Mouse (Mus musculus) liver, embryonic 16.5 days (tissue): ENCODE data around the gene Chrna1. TPM values are rescaled to one million over a fixed set of nuclear protein-coding genes. Genes with fewer than 3 reads are reported as not detected.

Source experiments
- ATAC-seq: fragments of 200-750 bp; cut with Nextera tagmentation; 2 replicates; pipeline ENCODE4 v1.8.0; 2017; ENCODE audit warnings: low read depth, mild to moderate bottlenecking, moderate number of reproducible peaks, moderate library complexity
- H3K27ac ChIP-seq: fragments of 300-500 bp; sonication (generic); 2 replicates; pipeline ENCODE4 v1.5.1; 2014; ENCODE audit warnings: mild to moderate bottlenecking, low read length
- H3K27me3 ChIP-seq: fragments of 300-500 bp; sonication (generic); 2 replicates; pipeline ENCODE4 v1.6.1; 2014; ENCODE audit warnings: low read depth, low read length, mixed read lengths; ENCODE audit not compliant: control insufficient read depth, insufficient read depth
- H3K36me3 ChIP-seq: fragments of 300-500 bp; sonication (generic); 2 replicates; pipeline ENCODE4 v1.6.1; 2014; ENCODE audit warnings: mild to moderate bottlenecking; ENCODE audit not compliant: control insufficient read depth, insufficient read depth
- H3K4me1 ChIP-seq: fragments of 300-500 bp; sonication (generic); 2 replicates; pipeline ENCODE4 v1.6.1; 2014; ENCODE audit warnings: low read depth, low read length, mixed read lengths; ENCODE audit not compliant: control insufficient read depth
- H3K4me2 ChIP-seq: fragments of 300-500 bp; sonication (generic); 2 replicates; pipeline ENCODE4 v1.6.1; 2014; ENCODE audit warnings: low read depth, low read length, mixed read lengths
- H3K4me3 ChIP-seq: fragments of 300-500 bp; sonication (generic); 2 replicates; pipeline ENCODE4 v1.5.1; 2014; ENCODE audit warnings: low read depth, mild to moderate bottlenecking, low read length
- H3K9ac ChIP-seq: fragments of 300-500 bp; sonication (generic); 2 replicates; pipeline ENCODE4 v1.6.1; 2014; ENCODE audit warnings: low read depth, low read length
- H3K9me3 ChIP-seq: fragments of 300-500 bp; sonication (generic); replicated peaks from 2 replicates; pipeline ENCODE4 v1.6.1; 2016; ENCODE audit warnings: low read length; ENCODE audit not compliant: control insufficient read depth
- WGBS: fragments of 180-500 bp; shearing (Covaris S2); extraction: QIAGEN DNeasy Blood & Tissue Kit; methylation state at CpG from one replicate; pipeline ENCODE4 v1.1.7; 2014; ENCODE audit not compliant: insufficient replicate concordance; 5-methylcytosine and 5-hydroxymethylcytosine counted together
- polyA plus RNA-seq: library from polyadenylated mRNA; unstranded; fragments of >200 nt; fragmentation: Nextera tagmentation; extraction: Ambion mirVana; gene quantifications from 2 replicates; pipeline ENCODE4 v1.2.1, GENCODE M21; 2015

The Chrna1 gene
- polyA plus RNA-seq, 1 experiment from 2014 or later, result 0.26 TPM

DNA sequence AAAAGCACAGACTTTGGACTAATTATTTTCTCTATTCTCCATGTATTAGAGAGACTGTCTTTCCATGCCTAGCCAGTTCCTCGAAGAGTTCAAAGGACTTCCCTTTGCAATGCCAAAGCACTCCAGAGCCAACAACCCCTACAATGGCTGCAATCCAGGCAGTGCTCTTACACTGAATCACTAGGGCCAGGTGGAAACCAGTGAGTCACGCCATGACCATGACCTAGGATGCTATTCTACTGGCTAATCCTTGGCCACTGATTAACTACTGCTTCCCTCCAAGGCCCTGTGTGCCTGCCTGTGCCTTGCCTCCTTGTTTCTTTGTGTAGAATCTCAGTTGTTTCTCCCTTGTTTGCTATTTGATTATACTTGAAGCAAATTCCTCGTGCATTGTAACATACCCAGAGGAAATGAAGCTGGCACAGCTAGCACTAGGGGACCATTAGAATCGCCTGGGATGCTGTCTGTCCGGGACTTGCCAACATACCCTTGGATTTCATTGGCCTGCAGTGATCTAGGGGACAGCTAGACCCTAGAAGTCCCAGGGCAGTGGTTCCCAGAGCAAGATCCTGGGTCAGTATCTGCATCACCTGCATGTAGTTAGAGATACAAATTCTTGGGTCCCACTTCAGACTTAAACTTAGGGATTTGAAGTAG, 29.1 kb upstream of the Chrna1 start:
- H3K36me3 ChIP-seq, result no peaks in the 10 kb centered on the region
- no peak overlapping the region for H3K4me3 ChIP-seq
- ATAC-seq, result no peak
- H3K27me3 ChIP-seq, result no peaks in the 10 kb centered on the region
- WGBS, result 47% methylated on average over 5 of the region's 5 CpGs
- no peaks in the 10 kb centered on the region for H3K4me1 ChIP-seq
- no peaks in the 10 kb centered on the region for H3K9me3 ChIP-seq
- H3K4me2 ChIP-seq, result no peak overlapping the region
- H3K27ac ChIP-seq, result no peak overlapping the region
- no peak overlapping the region for H3K9ac ChIP-seq

DNA sequence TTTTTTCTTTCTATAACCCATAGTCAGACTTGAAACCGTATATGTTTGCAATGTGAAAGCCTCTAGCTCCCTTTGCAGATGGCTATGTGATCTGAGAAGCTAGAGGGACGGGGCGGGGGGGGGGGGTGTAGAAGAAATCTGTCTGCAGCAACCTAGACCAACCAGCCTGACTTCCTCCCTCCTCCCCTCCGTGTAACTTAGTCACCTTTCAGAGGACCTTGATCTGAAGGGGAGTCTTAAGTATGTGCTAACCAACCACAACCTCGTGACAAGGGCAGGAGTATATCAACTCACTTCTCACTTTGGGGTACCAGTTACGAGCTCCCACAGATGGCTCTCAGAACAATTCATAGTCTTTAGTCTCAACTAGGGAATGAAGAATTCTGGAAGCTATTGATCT, 28.3 kb upstream of the Chrna1 start:
- 48% methylated on average over 6 of the region's 6 CpGs for WGBS
- no peak overlapping the region for H3K9ac ChIP-seq
- no peak overlapping the region for H3K4me3 ChIP-seq
- no peak for ATAC-seq
- no peak overlapping the region for H3K4me2 ChIP-seq
- H3K27me3 ChIP-seq, result no peaks in the 10 kb centered on the region
- H3K27ac ChIP-seq, result no peak overlapping the region
- H3K9me3 ChIP-seq, result no peaks in the 10 kb centered on the region
- H3K36me3 ChIP-seq, result no peaks in the 10 kb centered on the region
- H3K4me1 ChIP-seq, result no peaks in the 10 kb centered on the region

DNA sequence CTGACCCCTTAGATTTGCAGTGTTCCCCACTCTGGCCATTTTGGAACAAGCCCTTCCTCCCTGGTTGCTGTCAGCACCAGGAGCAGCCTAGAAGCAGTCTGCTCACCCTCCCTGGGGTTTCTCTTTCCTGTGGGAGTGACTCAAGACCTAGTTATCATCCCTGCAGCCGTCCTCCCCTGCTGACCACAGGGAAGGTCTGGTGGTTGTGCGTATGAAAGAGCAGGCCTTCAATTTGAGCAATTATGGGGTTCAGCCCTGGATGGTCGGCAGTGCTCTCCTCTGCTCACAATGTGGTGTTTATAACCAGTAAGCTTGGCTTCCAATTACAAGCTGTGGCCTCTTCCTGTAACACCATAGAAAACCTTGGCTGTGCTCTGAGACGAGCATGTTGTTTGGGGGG, 27.5 kb upstream of the Chrna1 start:
- no peak overlapping the region for H3K27ac ChIP-seq
- H3K27me3 ChIP-seq, result no peaks in the 10 kb centered on the region
- H3K9ac ChIP-seq, result no peak overlapping the region
- no peaks in the 10 kb centered on the region for H3K9me3 ChIP-seq
- H3K4me1 ChIP-seq, result no peaks in the 10 kb centered on the region
- H3K4me3 ChIP-seq, result no peak overlapping the region
- no peak for ATAC-seq
- H3K4me2 ChIP-seq, result no peak overlapping the region
- no peaks in the 10 kb centered on the region for H3K36me3 ChIP-seq
- WGBS, result 26% methylated on average over 4 of the region's 4 CpGs

DNA sequence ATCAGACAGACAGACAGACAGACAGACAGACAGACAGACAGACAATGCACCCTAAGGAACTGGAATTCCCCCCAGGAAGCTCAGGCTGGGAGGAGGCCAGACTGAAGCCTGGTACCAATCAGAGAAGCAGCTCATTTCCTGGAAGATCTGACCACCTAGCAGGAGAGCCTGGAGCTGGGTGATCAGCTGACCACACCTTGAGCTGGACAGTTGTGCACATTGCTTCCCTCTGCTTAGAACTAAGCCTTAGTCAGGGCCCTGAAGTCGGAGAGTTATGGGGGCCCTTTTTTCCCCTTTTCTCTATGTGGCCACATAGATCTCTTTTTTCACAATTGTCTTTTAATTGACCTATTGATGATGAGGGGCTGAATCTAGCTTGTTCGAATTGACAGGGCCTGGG, 27.0 kb upstream of the Chrna1 start:
- no peak overlapping the region for H3K4me3 ChIP-seq
- no peaks in the 10 kb centered on the region for H3K36me3 ChIP-seq
- H3K4me1 ChIP-seq, result no peaks in the 10 kb centered on the region
- H3K27ac ChIP-seq, result no peak overlapping the region
- H3K9me3 ChIP-seq, result no peaks in the 10 kb centered on the region
- no peaks in the 10 kb centered on the region for H3K27me3 ChIP-seq
- WGBS, result 34% methylated on average over 2 of the region's 2 CpGs
- no peak overlapping the region for H3K4me2 ChIP-seq
- ATAC-seq, result no peak
- H3K9ac ChIP-seq, result no peak overlapping the region

GRCm38 (mm10) chr2:73606616-73607015, 26.5 kb upstream of the Chrna1 start:
- ATAC-seq, result no peak
- no peak overlapping the region for H3K9ac ChIP-seq
- H3K4me2 ChIP-seq, result no peak overlapping the region
- H3K9me3 ChIP-seq, result no peaks in the 10 kb centered on the region
- no peaks in the 10 kb centered on the region for H3K4me1 ChIP-seq
- H3K27me3 ChIP-seq, result no peaks in the 10 kb centered on the region
- 78% methylated on average over 6 of the region's 6 CpGs for WGBS
- no peak overlapping the region for H3K27ac ChIP-seq
- no peaks in the 10 kb centered on the region for H3K36me3 ChIP-seq
- H3K4me3 ChIP-seq, result no peak overlapping the region

DNA sequence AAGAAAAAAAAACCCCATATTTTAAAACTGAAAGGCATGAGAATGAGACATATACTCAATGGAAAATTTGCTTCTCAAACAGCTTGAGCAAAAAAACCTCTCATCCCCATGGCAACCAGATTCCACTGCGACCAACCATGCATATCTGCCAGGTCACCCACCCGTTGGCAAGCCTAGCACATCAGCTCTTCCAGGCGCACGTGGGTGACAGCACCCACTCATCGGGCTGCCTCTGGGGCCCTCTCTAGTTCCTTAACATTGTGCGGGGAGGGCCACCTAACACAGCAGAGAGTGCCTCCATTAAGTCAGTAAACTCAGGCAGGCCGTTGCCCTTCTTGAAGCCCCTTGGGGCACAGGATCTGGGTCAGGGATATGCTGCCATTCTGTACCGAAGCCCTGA, 24.9 kb upstream of the Chrna1 start:
- H3K4me2 ChIP-seq, result no peak overlapping the region
- H3K27ac ChIP-seq, result no peak overlapping the region
- H3K9ac ChIP-seq, result no peak overlapping the region
- H3K4me3 ChIP-seq, result no peak overlapping the region
- WGBS, result 66% methylated on average over 8 of the region's 8 CpGs
- H3K4me1 ChIP-seq, result no peaks in the 10 kb centered on the region
- H3K36me3 ChIP-seq, result no peaks in the 10 kb centered on the region
- ATAC-seq, result no peak
- no peaks in the 10 kb centered on the region for H3K9me3 ChIP-seq
- H3K27me3 ChIP-seq, result no peaks in the 10 kb centered on the region

DNA sequence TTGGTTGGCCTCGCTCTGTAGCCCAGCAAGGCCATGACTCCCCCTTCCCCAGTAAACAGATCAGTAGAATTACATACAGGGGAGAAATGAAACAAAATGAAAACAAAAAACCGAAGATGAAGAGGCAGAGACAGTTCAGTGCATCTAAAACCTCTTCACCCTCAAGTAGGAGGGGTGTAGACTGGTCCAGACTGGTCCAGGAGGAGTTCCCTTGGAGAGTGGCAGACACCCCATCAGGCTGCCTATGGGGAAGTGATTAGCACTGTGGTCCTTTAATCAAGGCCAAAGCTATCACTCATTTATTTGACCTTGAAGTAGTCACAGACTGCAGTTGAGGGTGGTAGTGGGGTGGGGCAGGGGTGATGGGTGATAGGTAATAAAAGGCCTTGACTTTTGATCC, 24.4 kb upstream of the Chrna1 start:
- H3K4me3 ChIP-seq, result no peak overlapping the region
- H3K27ac ChIP-seq, result no peak overlapping the region
- no peak for ATAC-seq
- H3K36me3 ChIP-seq, result no peaks in the 10 kb centered on the region
- no peak overlapping the region for H3K9ac ChIP-seq
- no peak overlapping the region for H3K4me2 ChIP-seq
- no peaks in the 10 kb centered on the region for H3K4me1 ChIP-seq
- no peaks in the 10 kb centered on the region for H3K27me3 ChIP-seq
- H3K9me3 ChIP-seq, result no peaks in the 10 kb centered on the region
- WGBS, result 51% methylated on average over 2 of the region's 2 CpGs

DNA sequence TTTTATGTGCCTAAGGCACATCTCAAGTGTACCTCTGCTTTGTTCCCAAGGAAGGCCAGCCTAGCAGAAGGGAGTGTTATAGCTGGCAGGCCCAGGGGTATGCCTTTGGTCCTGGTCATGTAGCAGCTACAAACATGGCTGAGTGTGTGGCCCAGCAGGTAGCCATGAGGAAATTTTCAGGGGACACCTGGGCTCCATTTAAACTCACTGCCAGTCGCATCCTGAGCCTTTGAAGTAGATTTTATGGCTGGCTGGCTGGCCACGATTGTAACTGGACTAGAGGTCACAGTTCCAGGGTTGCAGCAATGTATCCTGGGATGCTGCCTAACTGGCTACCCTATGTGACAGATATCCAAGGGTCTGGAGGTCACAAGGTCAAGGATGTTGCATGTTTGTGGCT, 20.5 kb upstream of the Chrna1 start:
- no peak overlapping the region for H3K9ac ChIP-seq
- ATAC-seq, result no peak
- no peaks in the 10 kb centered on the region for H3K4me1 ChIP-seq
- no peaks in the 10 kb centered on the region for H3K36me3 ChIP-seq
- H3K27ac ChIP-seq, result no peak overlapping the region
- H3K27me3 ChIP-seq, result no peaks in the 10 kb centered on the region
- H3K4me3 ChIP-seq, result no peak overlapping the region
- H3K9me3 ChIP-seq, result no peaks in the 10 kb centered on the region
- WGBS, result 38% methylated on average over 2 of the region's 2 CpGs
- no peak overlapping the region for H3K4me2 ChIP-seq

- Histone ChIP-seq H3K9me3 (no peaks in the 10 kb centered on the region), H3K4me2 (no peak overlapping the region), H3K27me3 (no peaks in the 10 kb centered on the region), H3K4me3 (no peak overlapping the region), H3K4me1 (no peaks in the 10 kb centered on the region), H3K9ac (no peak overlapping the region), H3K27ac (no peak overlapping the region), H3K36me3 (no peaks in the 10 kb centered on the region)
- ATAC-seq, result no peak
- WGBS, result 70% methylated on average over 11 of the region's 11 CpGs
Observed at GRCm38 (mm10) chr2:73597772-73598171, 17.6 kb upstream of the Chrna1 start.
